Mouse (Mus musculus): ENCODE data around the gene Nfia.

Nfia gene

DNA sequence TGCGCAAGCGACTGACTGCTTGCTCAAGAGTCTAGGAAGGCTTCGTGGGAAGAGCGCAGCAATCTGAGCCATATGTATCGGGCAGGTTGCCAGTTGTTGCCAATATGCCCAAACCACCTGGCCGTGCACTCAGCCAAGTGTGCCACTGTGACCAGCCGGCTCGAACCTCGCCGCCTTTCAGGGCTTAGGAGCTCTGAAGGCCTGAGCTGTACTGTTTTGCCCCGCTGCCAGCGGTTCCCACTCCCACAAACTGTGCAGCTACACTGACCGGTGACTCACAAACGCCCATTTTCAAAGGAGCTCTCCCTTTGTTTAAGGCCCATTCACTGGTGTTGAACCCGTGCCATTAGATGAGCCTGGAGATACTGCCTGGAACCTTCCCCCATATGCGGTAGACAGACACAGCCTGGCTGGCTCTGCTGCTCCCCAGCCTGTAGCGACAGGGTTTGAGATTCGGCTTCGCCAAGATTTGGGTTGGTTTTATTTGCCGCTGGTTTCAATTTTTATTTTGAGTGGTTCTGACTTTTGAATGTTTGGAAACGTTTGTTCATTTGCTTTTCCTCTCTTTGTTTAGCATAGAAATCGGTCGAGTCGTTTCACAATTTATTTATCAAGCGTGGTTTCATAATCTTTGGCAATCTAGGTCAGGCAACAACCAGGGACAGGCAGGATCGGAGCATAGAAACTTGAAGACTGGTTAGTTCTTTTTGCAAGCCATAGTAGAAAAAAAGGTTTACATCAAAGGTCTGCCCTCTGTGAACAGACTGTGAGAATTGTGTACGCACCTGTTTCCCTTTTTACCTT lies 138.4 kb downstream of the Nfia start:
- DNase-seq (ENCODE audit: low read depth, low spot score) = no peak

DNA sequence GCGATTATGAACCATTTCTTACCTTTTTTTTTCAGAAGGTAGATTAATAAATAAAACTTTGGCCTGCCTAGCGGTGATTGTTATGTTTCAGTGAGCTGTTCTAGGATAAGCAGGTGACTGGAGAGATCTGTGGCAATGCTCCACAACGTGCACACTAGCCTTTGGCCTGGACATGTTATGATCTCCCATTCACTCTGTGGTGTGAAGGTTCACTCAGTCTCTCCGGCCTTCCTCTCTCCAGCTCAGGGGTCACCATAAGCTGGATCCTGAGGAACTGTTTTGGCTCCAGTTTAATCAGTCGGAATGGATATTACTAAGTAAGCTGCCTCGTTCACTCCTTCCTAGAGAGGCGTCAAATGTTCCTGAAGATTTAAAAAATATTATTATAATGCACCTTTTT lies 139.2 kb downstream of the Nfia start:
- no peak for DNase-seq (ENCODE audit: low read depth, low spot score)

DNA sequence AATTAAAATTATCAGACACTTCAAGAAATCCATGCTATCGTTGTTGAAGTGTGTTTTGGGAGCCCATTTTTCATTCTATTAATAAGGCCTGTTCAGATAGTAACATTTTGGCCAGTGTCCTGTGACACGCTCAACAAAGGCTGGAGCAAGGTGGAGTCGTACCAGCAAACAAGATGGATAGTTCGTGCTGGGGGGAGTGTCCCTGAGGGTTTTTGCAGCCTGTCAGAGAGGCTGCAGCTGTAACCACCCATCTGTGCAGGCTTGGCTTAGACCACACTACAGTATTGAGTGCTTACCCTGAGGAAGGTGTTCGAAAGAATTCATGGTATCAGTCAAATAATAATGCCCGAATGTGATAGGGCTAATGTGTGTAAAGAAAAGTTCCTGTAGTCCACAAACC lies 139.6 kb downstream of the Nfia start:
- no peak for DNase-seq (ENCODE audit: low read depth, low spot score)

DNA sequence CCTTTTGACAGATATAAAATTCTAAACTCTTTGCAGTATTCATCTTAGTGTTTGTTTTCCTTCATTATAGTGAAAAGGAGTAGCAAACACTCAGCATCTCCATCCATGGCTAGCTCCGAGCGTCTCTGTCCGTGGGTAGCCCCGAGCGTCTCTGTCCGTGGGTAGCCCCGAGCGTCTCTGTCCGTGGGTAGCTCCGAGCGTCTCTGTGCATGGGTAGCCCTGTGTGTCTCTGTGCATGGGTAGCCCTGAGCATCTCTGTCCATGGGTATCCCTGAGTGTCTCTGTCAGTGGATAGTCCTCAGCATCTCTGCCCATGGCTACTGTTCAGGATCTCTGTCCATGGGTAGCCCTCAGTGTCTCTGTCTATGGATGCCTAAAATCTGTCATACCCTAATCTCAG lies 140.0 kb downstream of the Nfia start:
- no peak for DNase-seq (ENCODE audit: low read depth, low spot score)

DNA sequence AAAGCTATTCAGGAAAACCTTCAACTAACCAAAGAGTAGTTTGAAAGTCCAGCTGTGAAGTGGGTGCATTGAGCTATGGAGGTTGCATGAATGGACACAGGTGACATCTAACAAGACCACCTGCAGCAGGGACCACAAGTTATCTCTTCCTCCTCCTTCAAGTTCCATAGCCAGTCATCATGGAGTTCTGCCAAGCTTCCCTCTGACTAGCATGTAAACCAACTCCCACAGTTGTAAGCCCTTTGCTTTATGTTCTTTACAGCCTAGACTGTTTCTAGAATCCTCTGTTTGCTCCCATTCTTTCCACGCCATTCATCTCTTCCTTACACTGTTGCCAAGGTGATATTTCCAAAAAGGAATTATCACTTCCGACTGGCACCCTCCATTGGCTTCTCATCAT lies 141.8 kb downstream of the Nfia start:
- DNase-seq (ENCODE audit: low read depth, low spot score) = no peak

DNA sequence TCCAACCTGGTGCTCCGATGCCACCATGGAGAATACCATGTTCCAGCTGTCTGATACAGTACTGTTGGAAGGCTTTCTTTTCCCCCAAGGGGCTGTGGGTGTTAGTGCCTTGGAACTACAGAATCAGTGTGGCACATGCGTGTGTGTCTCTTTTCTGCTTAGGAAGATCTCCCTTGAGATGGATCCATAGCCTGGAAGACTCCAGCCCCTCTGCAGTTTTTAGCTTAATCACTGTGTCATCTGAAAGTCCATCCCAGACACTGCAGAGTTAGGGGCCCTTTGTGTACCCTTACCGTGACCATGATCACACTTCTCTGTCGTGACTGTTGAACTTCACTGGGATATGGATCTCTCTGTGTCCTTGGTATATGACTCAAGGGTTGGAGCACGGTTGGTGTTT lies 142.2 kb downstream of the Nfia start:
- DNase-seq (ENCODE audit: low read depth, low spot score) = no peak

DNA sequence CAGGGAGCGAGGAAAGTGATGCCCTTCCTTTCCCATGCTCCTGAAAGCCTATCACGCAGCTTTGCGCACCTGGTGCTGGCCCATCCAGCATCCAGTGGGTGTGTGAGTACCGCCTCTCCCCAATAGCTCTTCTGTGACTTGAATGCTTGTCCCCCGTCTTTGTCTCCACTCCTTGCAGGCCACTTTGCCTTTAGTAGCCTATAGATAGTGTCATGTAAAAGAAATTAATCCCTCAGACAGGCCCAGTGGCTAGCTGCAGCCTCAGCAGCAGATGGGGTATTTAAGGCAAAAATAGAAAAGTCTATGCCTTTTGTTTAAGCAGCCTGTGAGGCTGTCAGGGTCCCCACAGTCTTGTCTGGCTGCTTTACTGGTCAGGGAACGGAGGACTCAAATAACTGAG lies 145.0 kb downstream of the Nfia start:
- no peak for DNase-seq (ENCODE audit: low read depth, low spot score)

DNA sequence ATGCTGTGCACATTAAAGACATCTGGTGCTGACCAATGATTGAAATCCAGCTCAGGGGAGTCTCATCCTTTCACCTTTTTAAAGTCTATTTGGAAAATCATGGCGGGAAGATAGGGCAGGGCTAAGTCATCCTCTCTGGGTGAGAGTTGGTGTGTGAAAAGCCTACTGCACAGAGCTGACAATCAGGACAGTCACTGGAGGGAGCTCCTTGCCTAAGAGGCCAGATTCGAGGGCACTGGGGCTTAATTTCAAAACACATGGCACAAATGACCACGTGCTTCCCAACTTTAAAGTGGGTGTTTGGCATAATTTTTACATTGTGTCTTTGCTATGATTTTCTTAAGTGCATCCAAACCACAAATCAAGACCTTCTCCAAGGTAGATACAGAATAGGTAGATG lies 146.1 kb downstream of the Nfia start:
- no peak for DNase-seq (ENCODE audit: low read depth, low spot score)

DNA sequence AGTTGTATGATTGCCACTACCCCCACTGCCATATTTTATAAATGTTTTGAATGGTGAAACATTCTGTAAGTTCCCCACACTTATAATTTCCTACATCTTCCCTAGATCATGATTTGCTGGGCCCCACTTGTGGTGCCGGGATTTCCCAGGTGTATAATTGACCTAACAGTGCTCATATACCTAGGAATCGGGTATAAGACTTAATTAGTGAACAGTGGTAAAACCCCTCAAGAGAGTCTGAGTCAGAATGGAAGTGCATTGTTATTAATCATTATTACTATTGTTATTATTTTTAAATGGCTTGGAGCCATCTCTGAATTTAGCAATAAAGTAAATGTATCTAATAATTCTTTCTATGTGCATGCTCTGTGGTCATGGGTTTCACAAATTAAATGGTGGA lies 147.2 kb downstream of the Nfia start:
- no peak for DNase-seq (ENCODE audit: low read depth, low spot score)

DNA sequence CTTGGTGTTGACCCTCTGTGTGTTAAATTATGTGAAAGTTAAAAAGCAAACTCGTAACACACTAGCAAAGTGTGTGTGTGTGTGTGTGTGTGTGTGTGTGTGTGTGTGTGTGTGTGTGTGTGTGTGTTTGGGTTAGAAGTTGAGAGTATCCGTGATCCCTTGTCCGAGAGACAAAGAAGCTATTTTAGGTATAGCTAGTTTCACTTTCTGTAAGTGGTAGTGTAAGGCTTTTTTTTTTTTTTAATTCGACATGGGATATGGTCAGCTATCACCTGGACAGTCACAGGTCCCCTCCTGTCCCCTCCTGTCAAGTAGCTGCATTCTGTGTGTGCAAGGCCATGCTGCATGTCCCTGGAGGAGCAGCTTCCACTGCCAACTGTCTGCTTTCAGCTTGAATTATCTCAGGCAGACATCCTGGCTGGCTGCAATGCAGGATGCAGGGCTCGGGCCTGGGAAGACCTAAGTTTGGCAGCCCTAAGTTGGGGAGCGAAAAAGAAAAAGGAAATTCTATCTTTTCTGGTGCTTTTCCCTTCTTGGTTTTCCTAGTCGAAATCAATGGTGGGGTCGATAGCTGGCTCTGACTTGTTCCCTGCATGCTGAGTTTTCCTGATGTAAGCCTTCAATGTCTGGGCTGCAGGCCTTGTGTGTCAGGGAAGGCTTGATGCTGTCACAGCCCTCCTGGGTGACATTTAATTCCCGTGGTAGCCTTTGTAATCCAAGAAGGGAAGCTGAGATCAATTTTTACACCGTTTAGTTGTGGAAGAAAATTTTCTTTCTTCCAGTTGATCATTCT lies 147.9 kb downstream of the Nfia start:
- DNase-seq (ENCODE audit: low read depth, low spot score) = no peak

DNA sequence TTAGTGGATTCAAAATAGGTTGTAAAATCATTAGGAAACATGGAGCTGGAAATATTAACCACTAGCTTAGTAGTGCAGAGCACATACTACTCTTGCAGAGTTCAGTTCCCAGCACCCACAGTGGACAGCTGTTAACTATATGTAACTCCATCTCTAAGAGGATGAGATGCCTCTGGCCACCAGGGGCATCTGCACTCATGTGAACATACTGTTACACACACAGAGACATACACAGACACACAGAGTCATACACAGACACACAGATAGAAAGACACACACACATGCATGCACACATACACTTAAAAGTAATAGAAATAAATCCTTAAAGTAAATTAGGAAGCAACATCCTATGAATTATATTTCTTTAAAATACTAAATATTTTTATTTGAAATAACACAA lies 149.1 kb downstream of the Nfia start:
- DNase-seq (ENCODE audit: low read depth, low spot score) = no peak

DNA sequence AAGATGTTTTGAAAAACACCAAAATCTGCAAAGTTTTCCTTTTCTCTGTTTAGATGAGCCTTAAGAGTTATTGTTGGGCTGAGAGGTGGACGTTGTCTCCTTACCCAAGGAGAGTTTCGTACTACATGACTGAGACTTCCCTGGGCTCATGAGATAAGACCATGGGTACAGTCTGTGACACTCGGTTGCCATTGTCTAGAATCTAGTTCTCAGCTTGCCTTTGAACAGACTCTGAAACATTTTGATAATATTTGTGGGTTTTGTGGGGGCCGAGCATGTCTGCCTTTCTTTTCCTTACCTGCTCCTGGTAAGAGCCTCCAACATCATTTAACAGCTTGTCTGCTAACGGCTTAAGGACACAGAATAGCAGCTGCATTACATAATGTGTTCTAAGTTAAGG lies 150.7 kb downstream of the Nfia start:
- DNase-seq (ENCODE audit: low read depth, low spot score) = no peak

DNA sequence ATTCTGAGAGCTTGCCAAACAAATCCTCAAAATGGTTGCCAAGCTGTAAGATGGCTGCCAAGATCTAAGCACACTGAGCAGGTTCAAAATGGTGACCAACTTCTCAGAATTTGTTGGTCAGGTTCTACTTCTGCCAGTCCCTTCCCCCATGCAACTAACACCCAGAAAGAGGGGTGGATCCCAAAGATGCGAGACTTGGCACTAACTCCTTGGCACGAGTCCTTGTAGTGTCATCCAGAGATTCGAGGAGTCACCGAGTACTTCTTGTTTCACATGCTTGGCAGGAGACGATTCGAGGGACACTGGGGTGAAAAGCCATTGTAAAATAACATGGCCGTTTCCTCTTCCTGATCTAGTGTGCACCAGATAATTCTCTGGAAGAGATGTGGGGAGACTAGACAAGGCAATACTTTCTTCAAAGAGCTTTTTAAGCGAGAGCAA lies 151.4 kb downstream of the Nfia start:
- no peak for DNase-seq (ENCODE audit: low read depth, low spot score)

DNA sequence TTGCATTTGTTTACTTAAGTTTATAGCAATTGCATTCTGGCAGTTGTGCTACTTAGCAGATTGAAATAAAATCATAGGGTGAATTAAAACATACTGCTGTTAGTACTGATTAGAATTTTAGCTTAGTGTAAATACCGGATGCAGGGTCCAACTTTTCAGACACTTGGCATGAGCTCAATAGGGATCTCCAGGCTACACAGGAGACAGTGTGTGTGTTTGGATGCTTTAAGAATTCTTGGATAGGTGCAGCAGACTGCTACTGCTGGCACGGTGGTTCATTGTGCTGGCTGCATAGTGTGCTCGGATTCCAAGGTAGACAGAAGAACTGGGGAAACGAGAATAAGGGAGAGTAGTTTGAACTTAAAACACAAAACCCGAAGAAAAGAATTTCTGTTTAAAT lies 151.9 kb downstream of the Nfia start:
- no peak for DNase-seq (ENCODE audit: low read depth, low spot score)

DNA sequence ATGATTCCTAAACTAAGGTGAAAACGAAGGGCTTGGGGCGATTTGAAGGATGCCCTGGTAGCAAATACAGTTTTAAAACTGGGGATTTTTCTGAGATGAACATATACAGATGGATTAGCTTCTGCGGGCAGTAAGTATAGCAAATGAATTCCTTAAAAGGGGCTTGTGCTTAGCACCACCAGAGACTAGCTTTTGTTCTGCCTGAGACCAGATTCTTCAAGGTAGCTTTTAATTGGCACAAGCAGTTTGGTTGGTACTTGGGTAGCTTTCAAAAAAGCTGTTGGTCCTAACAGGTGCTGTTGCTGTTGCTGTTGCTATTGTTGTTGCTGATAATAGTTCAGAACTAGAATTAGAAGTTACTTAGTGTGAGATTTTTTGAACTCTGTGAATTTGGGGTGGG lies 152.3 kb downstream of the Nfia start:
- DNase-seq (ENCODE audit: low read depth, low spot score) = no peak

DNA sequence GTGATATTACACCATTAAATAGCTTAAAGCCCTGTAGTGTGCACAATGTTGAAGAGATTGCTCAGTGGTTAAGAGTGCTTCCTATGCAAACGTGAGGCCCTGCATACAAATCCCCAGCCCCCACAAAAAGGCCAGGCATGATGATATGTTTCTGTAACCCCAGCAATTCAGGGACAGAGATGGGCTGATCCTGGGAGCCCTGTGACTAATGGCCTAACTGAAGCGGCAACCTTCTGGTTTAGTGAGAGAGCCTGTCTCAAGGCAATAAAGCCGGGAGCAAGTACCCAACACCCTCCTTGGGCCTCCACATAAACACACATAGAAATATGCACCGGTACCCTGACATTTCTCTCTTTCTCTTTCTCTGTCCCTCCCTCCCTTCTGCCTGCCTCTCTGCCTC lies 153.1 kb downstream of the Nfia start:
- DNase-seq (ENCODE audit: low read depth, low spot score) = no peak

DNA sequence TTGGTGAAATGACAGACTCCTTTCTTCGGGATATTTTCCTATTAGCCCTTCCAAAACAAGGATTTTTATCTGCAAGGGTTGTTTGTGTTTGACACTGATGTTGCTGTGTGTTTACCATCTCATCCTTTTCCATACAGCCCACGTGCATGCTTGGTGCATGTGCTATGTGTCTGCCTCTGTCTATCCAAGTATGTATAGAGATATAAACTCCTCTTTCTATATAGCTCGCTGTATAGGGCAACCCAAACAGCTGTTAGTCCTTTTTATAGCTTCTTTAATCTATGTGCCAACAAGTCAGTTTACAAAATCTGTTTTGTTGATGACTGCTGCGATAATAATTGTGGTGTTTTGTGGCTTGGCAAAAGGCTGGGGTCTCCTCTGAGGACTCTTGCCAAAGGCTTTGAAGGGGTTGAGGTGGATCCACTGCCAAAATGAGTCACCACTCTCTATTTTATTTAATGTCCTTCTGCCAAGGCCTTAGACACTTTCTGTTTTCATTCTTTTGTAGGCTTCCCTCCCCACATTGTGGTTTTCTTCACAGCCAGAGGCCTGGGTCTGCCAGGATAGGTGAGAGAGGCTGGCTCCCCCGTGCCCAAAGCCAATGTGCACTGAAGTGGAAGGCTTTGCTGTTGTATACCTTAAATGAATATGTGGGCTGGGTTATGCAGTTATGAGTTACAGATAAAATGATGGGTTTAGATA lies 154.2 kb downstream of the Nfia start:
- DNase-seq (ENCODE audit: low read depth, low spot score) = no peak

DNA sequence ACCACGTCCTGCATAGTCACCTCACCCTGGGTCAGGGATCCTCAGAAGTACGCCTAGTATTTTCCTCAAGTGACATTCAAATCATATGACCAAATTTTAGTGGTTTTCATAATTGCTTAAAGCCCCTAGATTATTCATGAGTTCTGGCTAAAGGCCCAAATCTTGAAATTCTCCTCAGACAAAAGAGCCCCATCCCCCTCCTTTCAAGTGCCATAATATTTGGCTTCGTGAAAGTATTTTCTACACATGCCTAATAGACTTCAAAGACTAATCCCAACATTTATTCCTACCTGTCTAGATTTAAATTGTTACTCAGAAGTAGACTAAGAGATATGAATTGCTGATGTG lies 154.7 kb downstream of the Nfia start:
- DNase-seq (ENCODE audit: low read depth, low spot score) = no peak

DNA sequence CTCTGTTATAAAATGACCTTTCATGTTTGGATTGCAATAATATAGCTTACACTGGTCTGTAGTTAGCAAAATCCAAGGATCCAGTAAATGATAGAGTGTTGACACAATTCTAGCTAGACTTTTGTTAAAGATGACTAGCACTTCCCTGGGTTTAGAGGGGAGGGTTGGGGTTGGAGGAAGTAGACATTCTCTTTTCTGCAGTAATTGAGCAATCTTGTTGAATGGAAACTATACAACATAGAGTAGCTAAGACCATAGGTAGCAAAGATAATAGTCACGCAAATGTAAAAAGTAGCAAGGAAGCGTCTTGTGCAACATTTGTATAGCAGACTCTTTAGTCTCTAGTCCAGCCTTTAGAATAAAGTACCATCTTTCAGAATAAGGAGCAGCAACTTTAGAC lies 163.8 kb downstream of the Nfia start:
- no peak for DNase-seq (ENCODE audit: low read depth, low spot score)

DNA sequence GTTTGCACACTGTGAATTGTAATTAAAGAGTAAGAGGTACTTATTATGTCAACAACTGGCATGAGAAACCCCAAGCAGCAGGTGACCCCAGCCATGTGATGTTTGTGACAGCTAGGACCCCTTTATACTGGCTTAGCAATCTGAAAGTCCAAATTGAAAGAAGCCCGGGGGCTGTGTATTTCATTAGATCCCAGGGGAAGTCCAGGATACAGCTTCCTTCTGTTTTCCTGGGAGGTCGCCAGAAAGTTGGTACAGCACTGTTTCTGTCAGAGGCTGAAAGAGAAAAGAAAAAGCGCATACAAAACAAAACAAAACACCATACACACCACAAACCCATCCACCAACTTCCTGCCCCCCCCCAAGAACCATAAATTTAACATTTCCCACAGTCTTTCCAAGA lies 164.4 kb downstream of the Nfia start:
- DNase-seq (ENCODE audit: low read depth, low spot score) = no peak

DNA sequence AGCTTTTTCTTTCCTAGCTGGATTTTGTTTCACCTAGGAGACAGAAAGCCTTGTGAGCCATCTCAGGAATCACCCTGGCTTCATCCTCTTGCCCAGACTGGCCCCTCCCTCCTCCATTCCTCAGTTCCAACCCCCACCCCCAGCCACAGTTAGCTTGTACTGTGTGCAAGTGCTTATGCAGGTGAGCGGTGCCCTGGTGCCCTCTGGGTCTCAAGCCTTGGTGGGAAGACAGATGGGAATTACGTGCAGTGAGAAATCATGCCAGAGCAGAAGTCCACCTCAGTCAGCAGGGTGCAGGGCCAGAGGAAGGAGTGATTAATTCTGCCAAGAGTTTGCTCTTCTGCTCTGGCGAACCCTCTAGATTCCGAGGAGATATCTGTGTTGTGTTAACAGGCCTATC lies 167.0 kb downstream of the Nfia start:
- DNase-seq (ENCODE audit: low read depth, low spot score) = no peak

DNA sequence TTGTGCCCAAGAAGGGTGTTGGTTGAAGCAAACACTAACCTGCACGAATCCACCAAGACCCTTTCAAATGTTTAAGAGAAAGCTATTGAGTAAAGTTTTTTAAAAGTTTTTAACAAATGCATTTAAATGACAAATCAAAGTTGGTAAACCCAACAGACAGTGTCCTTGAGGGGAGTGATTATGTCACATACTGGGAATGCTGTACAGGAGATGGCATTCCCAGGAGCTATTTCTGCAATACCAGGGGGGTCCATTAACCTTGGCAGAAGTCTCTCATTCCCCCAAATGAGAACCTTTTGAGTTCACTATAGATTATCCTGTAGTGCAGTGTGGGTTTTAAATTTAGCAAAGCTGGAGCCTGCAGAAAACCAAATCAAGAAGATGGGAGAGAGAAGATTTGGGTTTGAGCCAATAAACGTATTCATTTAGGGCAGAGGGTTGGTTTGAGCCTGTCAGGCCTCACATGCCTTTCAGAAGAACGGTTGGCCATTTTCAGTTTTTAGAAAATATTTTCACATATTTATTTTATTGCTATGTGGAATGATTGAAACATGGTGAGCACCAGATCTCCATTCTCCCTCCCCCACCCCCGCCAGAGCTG lies 167.5 kb downstream of the Nfia start:
- DNase-seq (ENCODE audit: low read depth, low spot score) = no peak
